ENCODE assay signal across 24 mouse cellular contexts in the genomic region with DNA sequence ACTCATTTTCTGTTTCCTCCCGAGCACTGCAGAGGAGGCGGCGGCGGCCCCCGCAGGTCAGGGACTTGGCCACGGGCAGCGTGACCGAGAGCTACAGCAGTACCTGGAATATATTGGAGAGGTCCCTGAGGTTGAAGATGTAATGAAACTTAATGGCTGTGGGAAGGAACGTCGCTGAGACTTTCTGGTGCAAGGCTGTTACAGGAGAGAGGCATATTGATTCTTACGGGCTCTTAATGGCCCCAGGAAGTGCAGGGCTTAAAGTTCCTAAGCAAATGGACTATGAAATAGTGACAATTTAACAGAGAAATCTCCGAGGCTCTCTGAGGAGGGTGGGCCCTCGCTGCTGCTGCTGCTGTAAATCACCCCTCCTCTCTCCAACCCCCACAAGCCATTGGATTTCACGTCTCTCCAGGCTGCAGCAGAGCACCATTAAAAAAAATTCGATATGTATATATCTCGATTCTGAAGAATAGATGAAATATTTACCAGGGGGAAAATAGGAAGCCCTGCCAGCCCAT.
DNase-seq lines count a peak whose midpoint lies in the region; ATAC-seq lines count a peak whose summit lies in the region.
"Had no signal": no experiment of that assay in that cellular context is flagged by ENCODE, and none has a peak within 500 bp of the region (broad histone marks: within the 10 kb centered on the region; RNA-seq: fewer than 3 reads in every experiment).

No protein-coding gene starts in this region.

- 24% methylated on average over 16 of the region's 16 CpGs for WGBS in kidney, embryonic 15.5 days
- WGBS in neural tube, embryonic 11.5 days, result 76% methylated on average over 16 of the region's 16 CpGs
- 70% methylated on average over 16 of the region's 16 CpGs for WGBS in neural tube, embryonic 12.5 days

- no peak for ATAC-seq in kidney, embryonic 15.5 days (replicated peaks; ENCODE audit: low FRiP score)
- ATAC-seq in neural tube, embryonic 11.5 days (ENCODE audit: insufficient read depth, low FRiP score, low TSS enrichment), result no peak
- ATAC-seq in neural tube, embryonic 12.5 days (ENCODE audit: low FRiP score, low read depth), result no peak
- no peak for ATAC-seq in megakaryocyte-erythroid progenitor cell, adult 5-6 weeks (replicated peaks; ENCODE audit: low FRiP score, low TSS enrichment, poor library complexity, severe bottlenecking)
- ATAC-seq: CD4-positive, CD25-positive, alpha-beta regulatory T cell, adult 4 months; forebrain, embryonic 16.5 days had no signal

- H3K9ac ChIP-seq in kidney, embryonic 15.5 days, result no peak overlapping the region
- H3K9ac ChIP-seq in neural tube, embryonic 11.5 days (ENCODE audit: low read length), result no peak overlapping the region
- H3K9ac ChIP-seq in neural tube, embryonic 12.5 days, result no peak overlapping the region
- H3K9ac ChIP-seq: heart, embryonic 12.5 days; limb, embryonic 13.5 days; lung, embryonic 15.5 days had no signal

- peaks cover 56% of the 10 kb centered on the region for H3K4me1 ChIP-seq in kidney, embryonic 15.5 days
- H3K4me1 ChIP-seq in neural tube, embryonic 11.5 days (ENCODE audit: control insufficient read depth, insufficient read depth, low read length), result no peaks in the 10 kb centered on the region
- no peaks in the 10 kb centered on the region for H3K4me1 ChIP-seq in neural tube, embryonic 12.5 days

- no peaks in the 10 kb centered on the region for H3K27me3 ChIP-seq in kidney, embryonic 15.5 days
- H3K27me3 ChIP-seq in neural tube, embryonic 11.5 days (ENCODE audit: control insufficient read depth, insufficient read depth, low read length), result no peaks in the 10 kb centered on the region
- H3K27me3 ChIP-seq in neural tube, embryonic 12.5 days (replicated peaks), result no peaks in the 10 kb centered on the region
- H3K27me3 ChIP-seq: heart, embryonic 12.5 days; limb, embryonic 13.5 days; lung, embryonic 15.5 days had no signal

- DNase-seq in kidney, adult 8-10 months, result no peak
- no peak for DNase-seq in neural tube, embryonic 11.5 days (ENCODE audit: low spot score)
- DNase-seq in neural tube, embryonic 10.5 days (ENCODE audit: extremely low spot score, low spot score), result no peak
- DNase-seq in spleen, postnatal 14 days (ENCODE audit: low spot score in 2 of 2), result no peak
- DNase-seq: adrenal gland, postnatal 14 days; cerebellum, adult 18-20 months; cerebellum, postnatal 14 days; gastrocnemius, adult 2 months; gastrocnemius, postnatal 36 days; heart, adult 18-20 months; heart, postnatal 4 days; kidney, adult 18-20 months; layer of hippocampus, postnatal 36 days had no signal

- H3K4me3 ChIP-seq in kidney, embryonic 15.5 days (replicated peaks), result no peak overlapping the region
- H3K4me3 ChIP-seq in neural tube, embryonic 11.5 days (ENCODE audit: low read depth, low read length), result no peak overlapping the region
- H3K4me3 ChIP-seq in neural tube, embryonic 12.5 days, result no peak overlapping the region
- H3K4me3 ChIP-seq: erythroblast, embryonic 14.5 days; gastrocnemius, adult 2 months; heart, embryonic 12.5 days; limb, embryonic 13.5 days; lung, embryonic 15.5 days had no signal

- H3K9me3 ChIP-seq in kidney, embryonic 15.5 days (replicated peaks), result no peaks in the 10 kb centered on the region
- no peaks in the 10 kb centered on the region for H3K9me3 ChIP-seq in neural tube, embryonic 11.5 days (ENCODE audit: control insufficient read depth, low read length)
- H3K9me3 ChIP-seq in neural tube, embryonic 12.5 days, result no peaks in the 10 kb centered on the region
- H3K9me3 ChIP-seq: heart, embryonic 12.5 days; limb, embryonic 13.5 days; lung, embryonic 15.5 days had no signal

- no peaks in the 10 kb centered on the region for H3K36me3 ChIP-seq in kidney, embryonic 15.5 days
- no peaks in the 10 kb centered on the region for H3K36me3 ChIP-seq in neural tube, embryonic 11.5 days (ENCODE audit: control insufficient read depth, insufficient read depth, low read length)
- no peaks in the 10 kb centered on the region for H3K36me3 ChIP-seq in neural tube, embryonic 12.5 days
- H3K36me3 ChIP-seq: heart, embryonic 12.5 days; limb, embryonic 13.5 days; lung, embryonic 15.5 days had no signal

- peak overlapping the region; percentile 24; the same call in 1 of the 2 replicates for H3K27ac ChIP-seq in kidney, embryonic 15.5 days
- 0 out of 2 replicates have a peak overlapping the region, but pooled peaks have one; percentile 34 for H3K27ac ChIP-seq in neural tube, embryonic 11.5 days (ENCODE audit: low read depth, low read length)
- no peak overlapping the region for H3K27ac ChIP-seq in neural tube, embryonic 12.5 days
- H3K27ac ChIP-seq: gastrocnemius, adult 2 months; limb, embryonic 13.5 days; lung, embryonic 15.5 days had no signal

- H3K4me2 ChIP-seq in kidney, embryonic 15.5 days, result peak overlapping the region; percentile 25
- H3K4me2 ChIP-seq in neural tube, embryonic 11.5 days (ENCODE audit: low read depth), result no peak overlapping the region
- 0 out of 2 replicates have a peak overlapping the region, but pooled peaks have one; percentile 14 for H3K4me2 ChIP-seq in neural tube, embryonic 12.5 days (replicated peaks)
- H3K4me2 ChIP-seq: heart, embryonic 12.5 days; limb, embryonic 13.5 days; liver, embryonic 11.5 days; lung, embryonic 15.5 days; midbrain, embryonic 11.5 days had no signal
